Mouse (Mus musculus) myocyte (in vitro differentiated cells): ENCODE results near the gene Kbtbd8. TPM values are rescaled to one million over a fixed set of nuclear protein-coding genes. Genes with fewer than 3 reads are reported as not detected.

Experiments
- H3K27me3 ChIP-seq: one replicate; pipeline ENCODE4 v1.6.1; 2011; ENCODE audit not compliant: control insufficient read depth, insufficient read depth, insufficient read length
- H3K36me3 ChIP-seq: one replicate; pipeline ENCODE4 v1.6.1; 2011; ENCODE audit not compliant: control insufficient read depth, insufficient read depth
- H3K4me2 ChIP-seq: one replicate; pipeline ENCODE4 v1.6.1; 2011; ENCODE audit warnings: low read depth, control low read depth
- H3K4me3 ChIP-seq: one replicate; pipeline ENCODE4 v1.5.1; 2011; ENCODE audit warnings: mild to moderate bottlenecking, control low read depth, moderate library complexity
- H3K79me2 ChIP-seq: one replicate; pipeline ENCODE4 v1.6.1; 2011; ENCODE audit not compliant: control insufficient read depth, insufficient read depth
- H3ac ChIP-seq: one replicate; pipeline ENCODE4 v1.6.1; 2011; ENCODE audit not compliant: control insufficient read depth, insufficient read length
- CEBPB ChIP-seq: IDR thresholded peaks from 2 replicates; pipeline ENCODE4 v1.6.1; 2011; ENCODE audit warnings: mild to moderate bottlenecking, moderate library complexity; ENCODE audit not compliant: poor library complexity, insufficient read depth, severe bottlenecking
- E2F4 ChIP-seq: IDR thresholded peaks from one replicate; pipeline ENCODE4 v1.6.1; 2011; ENCODE audit warnings: mild to moderate bottlenecking, control low read depth, moderate library complexity; ENCODE audit not compliant: insufficient read depth
- MAX ChIP-seq: IDR thresholded peaks from one replicate; pipeline ENCODE4 v1.6.1; 2011; ENCODE audit warnings: low read depth, mild to moderate bottlenecking, control low read depth
- MYOD1 ChIP-seq, 3 experiments: IDR thresholded peaks; one replicate each; pipeline ENCODE4 v1.6.1; 2011; ENCODE audit warnings: control low read depth in 2 of 3, low read depth in 2 of 3, mild to moderate bottlenecking in 2 of 3, moderate library complexity in 1 of 3; ENCODE audit not compliant: insufficient read length in 2 of 3, control insufficient read depth in 1 of 3
- MYOG ChIP-seq, 3 experiments: IDR thresholded peaks; one replicate each; pipeline ENCODE4 v1.6.1; 2011; ENCODE audit warnings: control low read depth in 2 of 3, low read depth in 2 of 3, mild to moderate bottlenecking in 2 of 3; ENCODE audit not compliant: insufficient read length in 2 of 3, control insufficient read depth in 1 of 3, insufficient read depth in 1 of 3
- POLR2A ChIP-seq: IDR thresholded peaks from one replicate; pipeline ENCODE4 v1.6.1; 2011; ENCODE audit warnings: low read depth, mild to moderate bottlenecking, control low read depth, moderate library complexity; ENCODE audit not compliant: insufficient read length
- POLR2AphosphoS2 ChIP-seq: IDR thresholded peaks from one replicate; pipeline ENCODE4 v1.6.1; 2011; ENCODE audit warnings: low read depth, control low read depth; ENCODE audit not compliant: insufficient read length
- REST ChIP-seq: IDR thresholded peaks from one replicate; pipeline ENCODE4 v1.6.1; 2011; ENCODE audit warnings: mild to moderate bottlenecking, control low read depth, moderate library complexity; ENCODE audit not compliant: insufficient read depth, insufficient read length
- SRF ChIP-seq: IDR thresholded peaks from one replicate; pipeline ENCODE4 v1.6.1; 2011; ENCODE audit warnings: low read depth; ENCODE audit not compliant: control insufficient read depth, insufficient read length
- TCF12 ChIP-seq: IDR thresholded peaks from one replicate; pipeline ENCODE4 v1.6.1; 2011; ENCODE audit warnings: mild to moderate bottlenecking, control low read depth; ENCODE audit not compliant: poor library complexity, insufficient read depth, severe bottlenecking
- TCF3 ChIP-seq: IDR thresholded peaks from one replicate; pipeline ENCODE4 v1.6.1; 2011; ENCODE audit warnings: low read depth, control low read depth; ENCODE audit not compliant: insufficient read length
- USF1 ChIP-seq: IDR thresholded peaks from one replicate; pipeline ENCODE4 v1.6.1; 2011; ENCODE audit warnings: low read depth, mild to moderate bottlenecking, control low read depth, moderate library complexity
- polyA plus RNA-seq: library from polyadenylated mRNA; unstranded; fragments of >200 nt; fragmentation: generic; extraction: Trizol; gene quantifications from one replicate; pipeline ENCODE4 v1.2.1, GENCODE M21; 2012; ENCODE audit warnings: missing spikeins

The Kbtbd8 gene
- 0.20 TPM for polyA plus RNA-seq

DNA sequence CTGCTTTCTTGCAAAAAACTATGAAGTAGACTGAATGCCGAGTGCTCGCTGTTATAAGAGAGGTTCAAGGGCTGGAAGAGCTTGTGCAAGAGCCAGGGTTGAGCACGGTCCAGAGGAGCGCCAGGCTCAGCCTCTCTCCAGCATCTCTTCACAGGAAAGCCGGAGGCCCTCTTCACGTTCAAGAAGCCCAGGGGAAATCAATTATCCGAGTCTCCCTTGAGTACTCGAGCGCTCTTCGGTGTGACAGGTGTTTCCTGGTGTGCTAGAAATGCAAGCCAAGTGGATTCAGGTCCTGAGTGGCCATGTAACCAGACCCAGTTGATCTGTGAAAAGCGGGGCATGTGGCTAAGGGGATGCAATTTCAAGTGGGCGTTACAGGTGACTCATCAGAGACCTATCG, at the start of gene Kbtbd8:
Gene Kbtbd8 (plus strand): TSS at position 295 of the 400 bp plus-strand sequence.
- Histone ChIP-seq H3K4me3 (peak within 1 kb of the TSS; percentile 26), H3K4me2 (peak within 1 kb of the TSS; percentile 93), H3K36me3 (no peaks in the 10 kb centered on the region), H3K27me3 (no peaks in the 10 kb centered on the region), H3ac (peak within 1 kb of the TSS; percentile 47), H3K79me2 (no peaks in the 10 kb centered on the region)
- TF ChIP-seq MYOG (IDR thresholded peaks at IDR 0.05; ENCODE audit: control insufficient read depth in 1 of 3, insufficient read depth in 1 of 3, insufficient read length in 2 of 3, low read depth in 2 of 3): no peak
- TF ChIP-seq MYOD1 (IDR thresholded peaks at IDR 0.05; ENCODE audit: control insufficient read depth in 1 of 3, insufficient read length in 2 of 3, low read depth in 2 of 3): no peak
- no peak for TF ChIP-seq E2F4
- TF ChIP-seq SRF: no peak

- Histone ChIP-seq H3K4me3 (no peak overlapping the region), H3K79me2 (no peaks in the 10 kb centered on the region), H3K36me3 (no peaks in the 10 kb centered on the region), H3K4me2 (no peak overlapping the region), H3ac (no peak overlapping the region), H3K27me3 (peaks cover 5% of the 10 kb centered on the region)
- TF ChIP-seq MYOD1 (IDR thresholded peaks at IDR 0.05; ENCODE audit: control insufficient read depth in 1 of 3, insufficient read length in 2 of 3, low read depth in 2 of 3): no peak
- TF ChIP-seq SRF: no peak
- TF ChIP-seq CEBPB: no peak
- no peak for TF ChIP-seq POLR2AphosphoS2
- TF ChIP-seq USF1: no peak
- no peak for TF ChIP-seq REST
Observed at GRCm38 (mm10) chr6:95069753-95070152, 47.3 kb upstream of the Kbtbd8 start.

DNA sequence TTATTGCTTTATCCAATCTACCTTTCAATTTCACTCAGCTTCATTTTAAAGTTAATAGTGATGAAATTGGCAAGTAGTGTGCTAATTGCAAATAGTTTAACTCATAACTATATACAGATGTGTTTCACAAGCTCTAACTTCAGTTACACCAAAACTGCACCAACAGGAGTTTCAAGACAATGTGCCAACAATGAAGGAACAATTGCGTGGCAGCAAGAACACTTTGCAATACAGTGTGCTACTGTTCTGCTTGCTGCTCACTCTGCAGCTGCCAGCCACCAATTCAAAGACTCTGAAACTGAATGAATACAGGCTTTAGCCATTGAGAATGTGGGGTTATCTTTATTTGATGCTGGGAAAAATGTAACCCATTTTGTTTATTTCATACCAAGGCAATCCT, 31.8 kb upstream of the Kbtbd8 start:
- Histone ChIP-seq H3K4me3 (no peak overlapping the region), H3K27me3 (peaks cover 6% of the 10 kb centered on the region), H3ac (no peak overlapping the region), H3K4me2 (no peak overlapping the region), H3K79me2 (no peaks in the 10 kb centered on the region), H3K36me3 (no peaks in the 10 kb centered on the region)
- TF ChIP-seq POLR2AphosphoS2 (no peak), CEBPB (no peak), MYOD1 (IDR thresholded peaks at IDR 0.05; ENCODE audit: control insufficient read depth in 1 of 3, insufficient read length in 2 of 3, low read depth in 2 of 3) (no peak), POLR2A (no peak), MAX (no peak), E2F4 (no peak), TCF3 (no peak), MYOG (IDR thresholded peaks at IDR 0.05; ENCODE audit: control insufficient read depth in 1 of 3, insufficient read depth in 1 of 3, insufficient read length in 2 of 3, low read depth in 2 of 3) (no peak), USF1 (no peak), TCF12 (no peak), SRF (no peak), REST (no peak)

DNA sequence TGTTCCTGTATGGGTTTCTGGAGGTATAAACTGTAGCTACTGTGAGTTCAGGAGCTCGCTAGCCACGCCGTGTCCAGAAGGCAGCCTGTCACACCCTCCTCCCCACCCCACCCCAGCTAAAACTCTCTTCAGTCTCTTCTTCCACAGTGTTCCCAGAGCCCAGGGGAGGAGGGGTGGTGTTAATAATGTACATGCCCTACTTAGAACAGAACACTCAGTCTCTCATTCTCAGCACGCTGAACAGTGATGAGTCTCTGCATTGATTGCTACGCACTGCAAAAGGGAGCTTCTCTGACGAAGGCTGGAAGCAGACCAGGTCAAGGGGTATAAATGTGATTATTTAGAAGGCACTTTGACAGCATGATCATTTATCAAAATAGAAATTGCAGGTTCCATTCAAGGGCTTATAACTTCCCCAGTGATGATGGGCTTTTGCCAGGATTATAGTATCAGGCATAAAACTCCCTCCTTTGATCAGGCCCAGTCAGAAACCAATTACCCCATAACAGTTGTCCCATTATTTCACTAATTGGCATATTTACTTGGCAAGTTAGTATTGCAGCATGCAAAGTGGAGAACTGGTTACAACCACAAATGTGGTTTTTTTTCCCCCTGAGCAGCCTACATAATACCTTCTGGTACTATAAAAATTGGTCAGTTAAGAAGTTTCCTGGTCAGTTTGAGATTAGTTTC, 29.7 kb upstream of the Kbtbd8 start:
- no peak overlapping the region for H3ac ChIP-seq
- H3K79me2 ChIP-seq: no peaks in the 10 kb centered on the region
- H3K4me2 ChIP-seq: no peak overlapping the region
- no peak overlapping the region for H3K4me3 ChIP-seq
- no peaks in the 10 kb centered on the region for H3K27me3 ChIP-seq
- H3K36me3 ChIP-seq: no peaks in the 10 kb centered on the region
- TF ChIP-seq POLR2A: no peak
- no peak for TF ChIP-seq MYOD1 (IDR thresholded peaks at IDR 0.05; ENCODE audit: control insufficient read depth in 1 of 3, insufficient read length in 2 of 3, low read depth in 2 of 3)
- no peak for TF ChIP-seq TCF12
- TF ChIP-seq CEBPB: no peak
- no peak for TF ChIP-seq USF1
- TF ChIP-seq MAX: no peak
- TF ChIP-seq E2F4: no peak
- no peak for TF ChIP-seq REST

DNA sequence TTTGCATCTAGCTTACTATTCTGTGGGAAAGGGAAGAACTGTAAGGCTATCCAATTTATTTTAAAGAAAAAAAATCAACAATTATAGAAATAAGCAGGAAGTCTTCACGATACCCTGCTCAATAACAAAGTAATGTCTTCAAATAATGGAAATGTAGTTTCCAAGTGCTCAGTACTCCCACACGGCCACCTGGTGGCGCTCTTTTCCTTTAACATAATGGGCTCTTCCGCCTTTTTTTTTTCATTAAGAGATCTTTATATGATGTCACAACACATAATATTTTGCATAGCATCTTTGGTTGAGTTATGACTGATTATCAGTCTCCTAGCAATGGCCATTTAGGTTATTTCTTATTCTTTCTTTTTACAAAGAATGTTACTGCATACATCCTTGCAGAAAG, 29.0 kb upstream of the Kbtbd8 start:
- Histone ChIP-seq H3K36me3 (no peaks in the 10 kb centered on the region), H3K4me2 (no peak overlapping the region), H3K79me2 (no peaks in the 10 kb centered on the region), H3K27me3 (no peaks in the 10 kb centered on the region), H3ac (no peak overlapping the region), H3K4me3 (no peak overlapping the region)
- TF ChIP-seq TCF12 (no peak), CEBPB (no peak), TCF3 (no peak), MAX (no peak), MYOD1 (IDR thresholded peaks at IDR 0.05; ENCODE audit: control insufficient read depth in 1 of 3, insufficient read length in 2 of 3, low read depth in 2 of 3) (no peak), POLR2AphosphoS2 (no peak), MYOG (IDR thresholded peaks at IDR 0.05; ENCODE audit: control insufficient read depth in 1 of 3, insufficient read depth in 1 of 3, insufficient read length in 2 of 3, low read depth in 2 of 3) (no peak)
